Mouse (Mus musculus): ENCODE results near the gene Tmem95.
A peak's percentile ranks its signal among the peaks of the same experiment; 100 is the strongest.

Gene Tmem95

GRCm38 (mm10) chr11:69846198-69846680 is 31.6 kb downstream of the Tmem95 start, which contains the start of gene Plscr3:
Gene Plscr3, plus strand, starts transcription at chr11:69846376.
- peak; percentile 89 for DNase-seq (ENCODE audit: low spot score)

- no peak for DNase-seq (ENCODE audit: low spot score)
Observed at GRCm38 (mm10) chr11:69838714-69839104, 39.1 kb downstream of the Tmem95 start.

- peak; percentile 96 for DNase-seq (ENCODE audit: low spot score)
Observed at GRCm38 (mm10) chr11:69837952-69838713, 39.7 kb downstream of the Tmem95 start, which contains the start of gene Tmem256. Gene Tmem256, plus strand, starts transcription at chr11:69838514.

- DNase-seq (ENCODE audit: low spot score): no peak
Observed at GRCm38 (mm10) chr11:69837604-69837951, 40.2 kb downstream of the Tmem95 start, which contains the start of gene Nlgn2. Gene Nlgn2, minus strand, starts transcription at chr11:69837784.

GRCm38 (mm10) chr11:69836703-69837576 is 40.9 kb downstream of the Tmem95 start:
- DNase-seq (ENCODE audit: low spot score): peak; percentile 39

GRCm38 (mm10) chr11:69835966-69836335 is 41.9 kb downstream of the Tmem95 start:
- no peak for DNase-seq (ENCODE audit: low spot score)

GRCm38 (mm10) chr11:69835326-69835965 is 42.4 kb downstream of the Tmem95 start:
- no peak for DNase-seq (ENCODE audit: low spot score)

GRCm38 (mm10) chr11:69834001-69834549 is 43.7 kb downstream of the Tmem95 start:
- peak; percentile 50 for DNase-seq (ENCODE audit: low spot score)

- DNase-seq (ENCODE audit: low spot score): no peak
Observed at GRCm38 (mm10) chr11:69833554-69833953, 44.3 kb downstream of the Tmem95 start.

GRCm38 (mm10) chr11:69828832-69829231 is 49.0 kb downstream of the Tmem95 start:
- DNase-seq (ENCODE audit: low spot score): no peak

Data from urinary bladder, postnatal 14 days (tissue).